Mouse (Mus musculus) E14TG2a.4 (cell line): ENCODE measurements around the gene P2ry2.

Experiments used
- CTCF ChIP-seq: conservative IDR thresholded peaks from 2 replicates; pipeline ENCODE4 v1.5.1; 2014; ENCODE audit warnings: low read length
- NANOG ChIP-seq: IDR thresholded peaks from 2 replicates; pipeline ENCODE4 v1.6.1; 2014; ENCODE audit warnings: borderline replicate concordance, low read length, mixed read lengths
- POU5F1 ChIP-seq: IDR thresholded peaks from 2 replicates; pipeline ENCODE4 v1.6.1; 2014; ENCODE audit warnings: low read length, borderline replicate concordance

DNA sequence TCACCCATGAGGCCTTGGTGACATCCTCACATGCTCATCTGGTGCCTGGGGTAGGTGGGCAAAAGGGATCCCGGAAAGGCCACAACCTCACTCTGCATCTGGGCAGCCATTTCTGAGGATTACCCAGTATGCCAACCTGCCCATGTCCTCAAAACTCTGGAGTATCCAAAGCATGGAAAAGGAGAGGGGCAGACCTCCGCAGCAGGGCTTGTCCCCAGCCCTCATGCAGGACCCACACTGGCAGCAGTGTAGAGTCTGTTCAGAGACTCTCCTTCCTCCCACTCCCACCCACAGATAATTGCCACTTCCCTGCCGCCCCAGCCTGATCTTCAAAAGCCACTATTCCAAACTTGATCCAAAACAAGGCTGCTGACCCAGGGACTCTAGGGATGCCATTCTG, 1.9 kb downstream of the P2ry2 start:
- TF ChIP-seq CTCF (no peak), POU5F1 (no peak), NANOG (no peak)
